Mouse (Mus musculus) neural tube, embryonic 12.5 days (tissue): ENCODE results near the gene Ganc. TPM values are rescaled to one million over a fixed set of nuclear protein-coding genes. Genes with fewer than 3 reads are reported as not detected.

Experiments
- ATAC-seq: fragments of 200-750 bp; cut with Nextera tagmentation; 2 replicates; pipeline ENCODE4 v1.8.0; 2017; ENCODE audit warnings: low read depth, mild to moderate bottlenecking, moderate TSS enrichment, moderate library complexity; ENCODE audit not compliant: low FRiP score
- H3K27ac ChIP-seq: fragments of 300-500 bp; sonication (generic); 2 replicates; pipeline ENCODE4 v1.5.1; 2016
- H3K27me3 ChIP-seq: fragments of 300-500 bp; sonication (generic); replicated peaks from 2 replicates; pipeline ENCODE4 v1.6.1; 2016; ENCODE audit warnings: mild to moderate bottlenecking
- H3K36me3 ChIP-seq: fragments of 300-500 bp; sonication (generic); 2 replicates; pipeline ENCODE4 v1.6.1; 2016; ENCODE audit warnings: mild to moderate bottlenecking
- H3K4me1 ChIP-seq: fragments of 300-500 bp; sonication (generic); 2 replicates; pipeline ENCODE4 v1.6.1; 2016
- H3K4me2 ChIP-seq: fragments of 300-500 bp; sonication (generic); replicated peaks from 2 replicates; pipeline ENCODE4 v1.6.1; 2016; ENCODE audit warnings: mild to moderate bottlenecking
- H3K4me3 ChIP-seq: fragments of 300-500 bp; sonication (generic); 2 replicates; pipeline ENCODE4 v1.5.1; 2016
- H3K9ac ChIP-seq: fragments of 300-500 bp; sonication (generic); 2 replicates; pipeline ENCODE4 v1.6.1; 2016; ENCODE audit warnings: mild to moderate bottlenecking
- H3K9me3 ChIP-seq: fragments of 300-500 bp; sonication (generic); 2 replicates; pipeline ENCODE4 v1.6.1; 2016; ENCODE audit warnings: mild to moderate bottlenecking
- WGBS: fragments of 180-500 bp; shearing (Covaris S2); methylation state at CpG from one replicate; pipeline ENCODE4 v1.1.7; 2016; 5-methylcytosine and 5-hydroxymethylcytosine counted together
- polyA plus RNA-seq: library from polyadenylated mRNA; unstranded; fragments of >200 nt; fragmentation: Nextera tagmentation; extraction: Ambion mirVana; gene quantifications from 2 replicates; pipeline ENCODE4 v1.2.1, GENCODE M21; 2016

Ganc gene
- polyA plus RNA-seq, 1 experiment from 2014 or later, result 10.6 TPM

GRCm38 (mm10) chr2:120403986-120404822, 508 bp downstream of the Ganc start, which contains the start of gene Tmem87a:
Gene Tmem87a, minus strand, starts transcription at chr2:120404113.
- no peaks in the 10 kb centered on the region for H3K27me3 ChIP-seq
- H3K9me3 ChIP-seq, result 0 out of 2 replicates have a peak, but pooled peaks cover 4% of the 10 kb centered on the region
- ATAC-seq, result peak; percentile 99
- peaks cover 11% of the 10 kb centered on the region for H3K4me1 ChIP-seq
- peak within 1 kb of the TSS; percentile 38 for H3K27ac ChIP-seq
- no peaks in the 10 kb centered on the region for H3K36me3 ChIP-seq
- peak within 1 kb of the TSS; percentile 61 for H3K9ac ChIP-seq
- 1% methylated on average over 34 of the region's 34 CpGs for WGBS
- peak within 1 kb of the TSS; percentile 64 for H3K4me2 ChIP-seq
- H3K4me3 ChIP-seq, result peak within 1 kb of the TSS; percentile 66

- no peaks in the 10 kb centered on the region for H3K27me3 ChIP-seq
- 38% methylated on average over 14 of the region's 14 CpGs for WGBS
- H3K4me2 ChIP-seq, result peak overlapping the region; percentile 64
- no peaks in the 10 kb centered on the region for H3K36me3 ChIP-seq
- peak overlapping the region; percentile 38; the same call in 1 of the 2 replicates for H3K27ac ChIP-seq
- ATAC-seq, result no peak
- H3K9ac ChIP-seq, result peak overlapping the region; percentile 61
- H3K4me1 ChIP-seq, result peaks cover 11% of the 10 kb centered on the region
- H3K9me3 ChIP-seq, result 0 out of 2 replicates have a peak, but pooled peaks cover 4% of the 10 kb centered on the region
- H3K4me3 ChIP-seq, result peak overlapping the region; percentile 66
These were observed 1.4 kb downstream of the Ganc start for GRCm38 (mm10) chr2:120404823-120405765.

DNA sequence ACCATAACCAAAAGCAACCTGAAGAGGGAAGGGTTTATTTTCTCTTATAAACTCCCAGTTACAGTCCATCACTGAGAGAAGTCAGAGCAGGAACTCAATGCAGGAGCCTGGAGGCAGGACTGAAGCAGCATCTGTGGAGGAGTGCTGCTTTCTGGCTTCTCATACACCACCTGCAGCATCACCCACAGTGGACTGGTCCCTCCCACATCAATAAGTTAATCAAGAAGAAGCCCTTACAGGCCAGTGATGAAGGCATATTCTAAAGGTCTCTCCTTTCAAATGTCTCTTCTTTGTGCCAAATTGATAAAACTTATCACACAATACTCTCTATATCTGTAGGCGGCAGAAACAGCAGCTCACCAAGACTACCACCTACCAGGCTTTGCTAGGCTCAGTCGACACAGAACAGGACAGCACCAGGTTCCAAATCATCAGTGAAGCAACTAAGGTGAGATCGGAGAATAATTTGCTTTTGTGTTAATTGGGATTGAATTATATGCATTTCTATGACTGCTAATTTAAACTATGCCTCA, 7.5 kb downstream of the Ganc start:
- H3K27me3 ChIP-seq, result no peaks in the 10 kb centered on the region
- H3K4me1 ChIP-seq, result no peaks in the 10 kb centered on the region
- no peak overlapping the region for H3K9ac ChIP-seq
- H3K4me3 ChIP-seq, result no peak overlapping the region
- no peak for ATAC-seq
- no peak overlapping the region for H3K27ac ChIP-seq
- no peaks in the 10 kb centered on the region for H3K36me3 ChIP-seq
- 0 out of 2 replicates have a peak, but pooled peaks cover 4% of the 10 kb centered on the region for H3K9me3 ChIP-seq
- H3K4me2 ChIP-seq, result no peak overlapping the region
- 94% methylated on average over 3 of the region's 3 CpGs for WGBS

DNA sequence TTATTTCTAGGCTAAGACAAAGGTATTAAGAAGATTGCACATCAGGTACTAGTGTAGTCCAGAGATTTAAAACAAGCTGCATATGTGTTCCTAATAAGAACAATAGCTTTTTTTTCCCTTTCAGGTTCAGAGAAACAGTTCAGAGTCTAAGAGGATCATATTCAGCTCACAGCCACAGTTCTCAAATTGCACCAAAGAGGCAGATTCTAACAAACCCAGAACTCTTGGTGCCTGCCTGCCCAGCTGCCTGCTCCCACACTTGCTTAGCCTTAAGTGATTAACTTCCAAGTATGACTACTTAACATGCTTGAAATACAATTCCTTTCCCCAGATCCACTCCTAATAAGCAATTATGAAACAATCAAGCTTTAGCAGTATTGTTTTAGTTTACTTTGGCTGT, 10.4 kb downstream of the Ganc start:
- Histone ChIP-seq H3K4me2 (no peak overlapping the region), H3K36me3 (no peaks in the 10 kb centered on the region), H3K9me3 (no peaks in the 10 kb centered on the region), H3K27me3 (no peaks in the 10 kb centered on the region), H3K9ac (no peak overlapping the region), H3K4me3 (no peak overlapping the region), H3K27ac (no peak overlapping the region), H3K4me1 (no peaks in the 10 kb centered on the region)
- ATAC-seq, result no peak

DNA sequence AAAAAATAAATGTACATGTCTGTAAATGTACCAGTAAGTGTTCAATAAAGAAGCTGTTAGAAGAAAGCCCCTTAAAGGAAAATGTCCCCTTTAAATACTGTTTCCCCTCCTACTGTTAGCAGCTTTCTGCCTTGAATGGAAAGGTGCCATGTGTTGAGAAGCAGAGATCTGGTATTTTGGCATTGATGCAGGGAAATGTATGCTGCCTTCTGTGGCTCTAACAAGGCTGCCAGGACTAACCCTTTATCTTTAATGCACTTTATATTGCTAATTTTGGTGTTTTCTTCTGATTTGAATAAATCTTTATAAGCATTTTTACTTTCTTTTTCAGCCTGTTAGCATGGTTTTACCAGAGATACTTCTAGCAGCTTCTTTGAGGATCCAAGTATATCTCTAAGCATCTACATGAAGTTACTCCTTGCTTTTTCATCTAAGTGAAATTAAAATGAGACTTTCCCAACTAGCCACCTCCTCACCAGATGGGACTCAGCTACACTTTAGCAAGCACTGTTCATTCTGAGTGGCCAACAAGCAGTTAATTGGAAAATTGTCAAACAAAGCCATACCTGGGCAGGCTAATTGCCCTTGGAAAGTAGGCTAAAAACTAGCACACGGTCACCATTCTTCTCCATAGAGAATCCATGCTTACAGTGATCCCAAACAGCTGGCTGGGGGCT, 11.2 kb downstream of the Ganc start:
- Histone ChIP-seq H3K4me1 (no peaks in the 10 kb centered on the region), H3K9ac (no peak overlapping the region), H3K4me2 (no peak overlapping the region), H3K27me3 (no peaks in the 10 kb centered on the region), H3K9me3 (no peaks in the 10 kb centered on the region), H3K36me3 (no peaks in the 10 kb centered on the region), H3K27ac (no peak overlapping the region), H3K4me3 (no peak overlapping the region)
- ATAC-seq, result no peak
- 73% methylated on average over 1 of the region's 1 CpGs for WGBS

DNA sequence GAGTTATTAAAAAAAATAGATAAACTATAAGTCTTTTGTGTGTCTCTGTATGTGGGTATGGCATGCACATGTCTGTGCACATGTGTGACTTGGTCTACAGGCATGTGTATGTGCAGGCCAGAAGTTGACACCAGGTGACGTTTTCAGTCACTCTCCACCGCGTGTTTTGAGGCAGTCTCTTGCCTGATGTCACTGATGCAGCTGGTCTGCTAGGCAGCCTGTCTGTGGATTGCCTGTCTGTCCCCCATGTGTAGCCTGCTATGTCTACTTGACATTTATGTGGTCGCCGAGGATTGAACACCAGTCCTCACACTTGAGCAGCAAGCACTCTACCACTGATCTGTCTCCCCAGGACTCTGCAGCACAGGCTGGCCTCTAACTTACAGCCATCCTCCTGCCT, 20.7 kb downstream of the Ganc start:
- WGBS, result 79% methylated on average over 5 of the region's 5 CpGs
- Histone ChIP-seq H3K27ac (no peak overlapping the region), H3K9ac (no peak overlapping the region), H3K9me3 (no peaks in the 10 kb centered on the region), H3K4me1 (no peaks in the 10 kb centered on the region), H3K27me3 (no peaks in the 10 kb centered on the region), H3K36me3 (no peaks in the 10 kb centered on the region), H3K4me2 (no peak overlapping the region), H3K4me3 (no peak overlapping the region)
- ATAC-seq, result no peak

DNA sequence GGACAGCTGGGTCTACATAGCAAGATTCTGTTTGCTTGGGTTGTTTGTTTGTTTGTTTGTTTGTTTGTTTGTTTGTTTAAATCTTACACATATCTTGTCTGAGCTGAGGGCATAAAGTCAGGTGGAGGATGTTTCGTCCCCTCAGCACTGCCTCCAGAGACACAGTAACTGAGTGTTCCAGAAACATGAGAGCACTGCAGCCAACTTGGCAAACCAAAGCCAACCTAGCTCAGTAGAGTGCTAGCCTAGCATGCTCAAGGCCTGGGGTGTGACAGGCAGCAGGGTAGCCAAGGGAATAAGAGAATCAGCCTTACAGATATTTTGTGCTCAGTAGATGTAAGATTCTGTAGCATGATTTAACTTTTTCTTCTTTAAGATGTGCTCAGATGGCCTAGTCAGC, 40.8 kb downstream of the Ganc start:
- no peak for ATAC-seq
- H3K4me1 ChIP-seq, result no peaks in the 10 kb centered on the region
- no peaks in the 10 kb centered on the region for H3K9me3 ChIP-seq
- H3K4me3 ChIP-seq, result no peak overlapping the region
- H3K4me2 ChIP-seq, result no peak overlapping the region
- 97% methylated on average over 1 of the region's 1 CpGs for WGBS
- no peaks in the 10 kb centered on the region for H3K27me3 ChIP-seq
- H3K27ac ChIP-seq, result no peak overlapping the region
- no peaks in the 10 kb centered on the region for H3K36me3 ChIP-seq
- no peak overlapping the region for H3K9ac ChIP-seq

DNA sequence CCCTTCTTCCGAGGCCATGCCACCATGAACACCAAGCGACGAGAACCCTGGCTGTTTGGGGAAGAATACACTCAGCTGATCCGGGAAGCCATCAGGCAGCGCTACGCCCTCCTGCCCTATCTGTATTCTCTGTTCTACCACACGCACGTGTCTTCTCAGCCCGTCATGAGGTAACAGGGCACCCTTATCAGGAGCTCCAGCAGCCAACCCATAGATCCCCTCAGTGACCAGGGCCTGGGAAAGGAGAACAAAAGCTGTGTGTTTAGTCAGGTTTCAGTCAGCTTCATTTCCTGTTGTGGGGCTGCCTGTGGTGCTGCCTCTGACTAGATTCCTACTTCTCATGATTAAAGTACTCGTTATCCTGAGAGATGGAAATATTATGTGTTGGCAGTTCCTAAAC, 42.7 kb downstream of the Ganc start:
- Histone ChIP-seq H3K27ac (no peak overlapping the region), H3K9ac (no peak overlapping the region), H3K36me3 (no peaks in the 10 kb centered on the region), H3K27me3 (no peaks in the 10 kb centered on the region), H3K9me3 (no peaks in the 10 kb centered on the region), H3K4me3 (no peak overlapping the region), H3K4me1 (no peaks in the 10 kb centered on the region), H3K4me2 (no peak overlapping the region)
- ATAC-seq, result no peak
- WGBS, result 83% methylated on average over 10 of the region's 10 CpGs

- WGBS, result 95% methylated on average over 1 of the region's 1 CpGs
- no peak for ATAC-seq
- no peak overlapping the region for H3K4me3 ChIP-seq
- H3K9me3 ChIP-seq, result no peaks in the 10 kb centered on the region
- H3K9ac ChIP-seq, result no peak overlapping the region
- no peak overlapping the region for H3K27ac ChIP-seq
- no peaks in the 10 kb centered on the region for H3K4me1 ChIP-seq
- H3K27me3 ChIP-seq, result no peaks in the 10 kb centered on the region
- H3K4me2 ChIP-seq, result no peak overlapping the region
- H3K36me3 ChIP-seq, result no peaks in the 10 kb centered on the region
These were observed 43.6 kb downstream of the Ganc start for GRCm38 (mm10) chr2:120447306-120447705.

DNA sequence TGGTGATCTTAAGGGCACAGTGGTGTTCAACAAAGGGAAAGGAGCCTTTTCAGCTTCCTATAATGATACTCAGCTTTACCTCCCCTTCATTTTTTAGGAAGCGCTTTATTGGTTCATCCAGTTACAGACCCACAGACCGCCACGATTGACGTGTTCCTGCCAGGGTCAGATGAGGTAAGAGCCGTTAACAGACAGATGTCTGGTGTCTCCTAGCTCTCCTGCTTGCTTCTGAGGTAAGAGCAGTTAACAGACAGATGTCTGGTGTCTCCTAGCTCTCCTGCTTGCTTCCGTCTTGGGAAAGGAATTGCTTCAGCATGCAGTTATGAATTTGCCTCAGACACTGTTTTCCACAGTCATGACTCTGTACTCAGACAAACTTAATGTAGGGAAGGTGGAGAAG, 47.0 kb downstream of the Ganc start:
- no peak for ATAC-seq
- Histone ChIP-seq H3K4me2 (no peak overlapping the region), H3K27ac (no peak overlapping the region), H3K9me3 (no peaks in the 10 kb centered on the region), H3K9ac (no peak overlapping the region), H3K27me3 (no peaks in the 10 kb centered on the region), H3K4me1 (no peaks in the 10 kb centered on the region), H3K4me3 (no peak overlapping the region), H3K36me3 (no peaks in the 10 kb centered on the region)
- 64% methylated on average over 6 of the region's 6 CpGs for WGBS

DNA sequence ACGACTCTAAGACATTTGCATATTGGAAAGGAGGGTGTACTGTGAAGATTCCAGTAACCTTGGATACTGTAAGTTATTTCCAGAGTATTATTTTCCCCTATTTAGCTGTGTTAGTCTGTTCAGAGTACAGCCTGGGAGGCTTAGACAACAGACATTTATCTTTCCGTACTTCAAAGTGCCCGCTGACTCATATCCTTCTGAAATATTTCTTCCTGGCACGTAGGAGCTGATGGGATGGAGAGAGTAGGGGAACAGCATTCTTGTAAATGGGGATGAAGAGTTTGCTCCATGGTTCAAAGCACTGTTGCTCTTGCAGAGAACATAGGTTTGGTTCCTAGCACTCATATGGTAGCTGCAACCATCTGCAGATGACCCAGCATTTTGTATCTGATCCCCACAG, 48.9 kb downstream of the Ganc start:
- Histone ChIP-seq H3K4me1 (no peaks in the 10 kb centered on the region), H3K27ac (no peak overlapping the region), H3K4me3 (no peak overlapping the region), H3K9ac (no peak overlapping the region), H3K4me2 (no peak overlapping the region), H3K27me3 (no peaks in the 10 kb centered on the region), H3K9me3 (no peaks in the 10 kb centered on the region), H3K36me3 (no peaks in the 10 kb centered on the region)
- no peak for ATAC-seq
- 89% methylated on average over 4 of the region's 4 CpGs for WGBS

- no peak overlapping the region for H3K27ac ChIP-seq
- 80% methylated on average over 2 of the region's 2 CpGs for WGBS
These were observed 51.3 kb downstream of the Ganc start for GRCm38 (mm10) chr2:120454987-120455386.

More at GRCm38 (mm10) chr2:120454987-120455386, 51.3 kb downstream of the Ganc start:
- no peak overlapping the region for H3K4me3 ChIP-seq
- no peaks in the 10 kb centered on the region for H3K36me3 ChIP-seq
- no peak overlapping the region for H3K9ac ChIP-seq
- no peak for ATAC-seq
- H3K4me1 ChIP-seq, result no peaks in the 10 kb centered on the region
- no peaks in the 10 kb centered on the region for H3K27me3 ChIP-seq
- H3K9me3 ChIP-seq, result no peaks in the 10 kb centered on the region
- H3K4me2 ChIP-seq, result no peak overlapping the region
